ENCODE assay signal across 15 mouse cellular contexts in genomic region chr13:20164837-20165236, GRCm38 (mm10).
"Had no signal": no experiment of that assay in that cellular context is flagged by ENCODE, and none has a peak within 500 bp of the region (broad histone marks: within the 10 kb centered on the region; RNA-seq: fewer than 3 reads in every experiment).

No protein-coding gene starts in this region.

- DNase-seq: kidney, adult 18-20 months; kidney, adult 9 months; kidney, postnatal 14 days; kidney, postnatal 4 days; lung, embryonic 14.5 days; thymus, postnatal 25 days had no signal

- H3K4me3 ChIP-seq: left cerebral cortex, adult 2 months; liver, embryonic 15.5 days; midbrain, embryonic 13.5 days; stomach, embryonic 15.5 days had no signal

- H3K27me3 ChIP-seq: midbrain, embryonic 13.5 days; stomach, embryonic 15.5 days had no signal

- H3K4me1 ChIP-seq: midbrain, embryonic 13.5 days; stomach, embryonic 15.5 days had no signal

- ATAC-seq: hindbrain, postnatal 0 days; inflammation-experienced regulatory T-cells, adult 6 months; intestine, embryonic 16.5 days; lung, postnatal 0 days; midbrain, embryonic 13.5 days had no signal

- H3K27ac ChIP-seq: hindbrain, postnatal 0 days; left cerebral cortex, adult 2 months; macrophage; midbrain, embryonic 13.5 days; stomach, embryonic 15.5 days had no signal

- H3K9me3 ChIP-seq: liver, embryonic 15.5 days; midbrain, embryonic 13.5 days; stomach, embryonic 15.5 days had no signal

- H3K4me2 ChIP-seq: liver, embryonic 15.5 days; lung, embryonic 14.5 days; midbrain, embryonic 13.5 days; stomach, embryonic 15.5 days had no signal

- H3K36me3 ChIP-seq: liver, embryonic 15.5 days; midbrain, embryonic 13.5 days; stomach, embryonic 15.5 days had no signal

- H3K9ac ChIP-seq: liver, embryonic 15.5 days; lung, embryonic 14.5 days; midbrain, embryonic 13.5 days; stomach, embryonic 15.5 days had no signal
